Mouse (Mus musculus) left cerebral cortex, postnatal 14 days (tissue): Measurements from ENCODE around the gene Gm11273. TPM values are rescaled to one million over a fixed set of nuclear protein-coding genes. Genes with fewer than 3 reads are reported as not detected.

Experiments
- DNase-seq, 2 experiments: peaks; one replicate each; pipeline ENCODE4 v3.0.0; 2021 to 2022; ENCODE audit warnings: low spot score in 2 of 2, mixed read lengths in 1 of 2
- intact Hi-C: fragments of 180-260 bp; cut with DNase I; formaldehyde crosslinking; loops from one replicate; pipeline ENCODE4 v1.15.1; 2025
- total RNA-seq, 2 experiments: library from RNA; stranded (reverse); gene quantifications; 2 replicates each; pipeline ENCODE4 v1.2.3; 2021

Gm11273 gene
- total RNA-seq, 2 experiments from 2014 or later: 59.6 to 63.4 TPM

DNA sequence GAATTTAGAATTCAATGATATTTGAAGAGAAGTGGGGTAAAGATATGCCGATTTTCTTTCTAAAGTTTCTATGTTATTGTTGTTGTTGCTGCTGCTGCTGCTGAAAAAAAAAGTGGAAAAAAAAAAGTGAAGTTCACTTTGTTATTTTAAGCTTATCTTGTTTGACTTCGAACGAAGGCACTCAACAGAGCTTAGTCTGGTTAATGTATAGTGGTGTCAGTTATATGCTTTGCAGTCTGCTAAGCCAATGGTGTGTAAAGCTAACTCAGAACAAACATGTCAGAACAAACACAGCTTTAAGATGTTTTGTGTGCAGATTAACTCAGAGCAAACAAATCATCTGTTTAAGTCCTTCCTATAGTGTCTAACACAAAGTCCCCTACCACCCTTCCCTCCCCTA, 47.1 kb downstream of the Gm11273 start:
- intact Hi-C loops: loop anchor here (5.0 kb wide), 1 partner anchor 52 kb away; the partner anchor contains the start of gene Zkscan3
- DNase-seq: no peak

DNA sequence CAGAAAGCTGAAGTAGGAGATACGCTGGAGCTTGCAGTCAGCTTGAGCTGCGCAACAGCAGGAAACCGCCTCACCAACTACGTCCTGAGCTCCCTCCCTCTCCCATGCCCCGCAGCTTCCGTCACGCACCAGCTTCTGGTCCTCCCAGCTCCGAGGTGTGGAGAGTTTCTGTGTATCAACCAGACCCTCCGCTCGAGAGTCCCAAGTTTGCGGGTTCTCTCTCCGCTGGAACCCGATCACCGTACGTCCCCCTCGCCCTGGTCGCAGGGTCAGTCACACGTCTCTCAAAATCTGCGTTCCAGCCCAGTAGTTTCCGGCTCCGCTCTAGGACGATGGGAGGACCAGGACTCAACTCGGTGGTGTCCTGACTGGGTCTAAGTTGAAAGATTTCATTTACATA, 47.8 kb downstream of the Gm11273 start, which contains the start of gene Zscan26:
TSS of gene Zscan26 (minus strand) at position 282 of the 400 bp plus-strand sequence.
- DNase-seq: peak; percentile 77 to 83
- intact Hi-C loops: loop anchor here (2.0 to 5.0 kb wide), 2 partner anchors 25 to 51 kb away; partner anchors contain the start of genes Gm10065, Zkscan3 and Zkscan4

GRCm38 (mm10) chr13:21453042-21453441, 48.2 kb downstream of the Gm11273 start:
- intact Hi-C loops: loop anchor here (2.0 to 5.0 kb wide), 2 partner anchors 26 to 51 kb away; partner anchors contain the start of genes Gm10065, Zkscan3 and Zkscan4
- DNase-seq: no peak

Other genes starting within 250 kb of the Gm11273 start
- not detected for gene Gpx5, start 208.7 kb downstream of the Gm11273 start, total RNA-seq
- under 1 TPM in 1 of 2 experiments, not detected in 1; 0.30 TPM for gene Gpx6, start 189.3 kb downstream of the Gm11273 start, total RNA-seq
- not detected for gene Olfr1367, start 154.5 kb downstream of the Gm11273 start, total RNA-seq
- 1 to 10 TPM; 6.9 to 7.7 TPM for gene Zscan12, start 138.6 kb downstream of the Gm11273 start, total RNA-seq
- gene Zkscan3, start 98.7 kb downstream of the Gm11273 start, total RNA-seq: 10 to 100 TPM; 38.3 to 40.1 TPM
- gene Pgbd1, start 60.4 kb downstream of the Gm11273 start, total RNA-seq: 1 to 10 TPM; 1.3 to 1.8 TPM
- gene Zscan26, start 47.7 kb downstream of the Gm11273 start, total RNA-seq: 10 to 100 TPM; 33.9 to 39.7 TPM
- 1 to 10 TPM in 1 of 2 experiments, under 1 TPM in 1; 0.76 to 1.3 TPM for gene Nkapl, start 32.9 kb downstream of the Gm11273 start, total RNA-seq
- 1 to 10 TPM; 7.2 to 7.3 TPM for gene Zkscan4, start 22.5 kb downstream of the Gm11273 start, total RNA-seq
- gene Gm10065, start 22.0 kb downstream of the Gm11273 start, total RNA-seq: not detected
- 10 to 100 TPM; 18.1 to 19.7 TPM for gene AK157302, start 6.2 kb downstream of the Gm11273 start, total RNA-seq
- 10 to 100 TPM; 12.7 to 13.2 TPM for gene Zkscan8, start 29.7 kb upstream of the Gm11273 start, total RNA-seq
- not detected for gene Olfr1366, start 41.4 kb upstream of the Gm11273 start, total RNA-seq
- not detected for gene Olfr1535, start 58.5 kb upstream of the Gm11273 start, total RNA-seq
- gene Olfr1364, start 80.3 kb upstream of the Gm11273 start, total RNA-seq: not detected
- gene Olfr1362, start 112.6 kb upstream of the Gm11273 start, total RNA-seq: not detected
- gene Olfr11, start 141.1 kb upstream of the Gm11273 start, total RNA-seq: not detected
- not detected for gene Olfr1361, start 162.0 kb upstream of the Gm11273 start, total RNA-seq
- not detected for gene Olfr1360, start 176.0 kb upstream of the Gm11273 start, total RNA-seq
- gene Olfr1359, start 196.7 kb upstream of the Gm11273 start, total RNA-seq: not detected
- gene Hist1h2bl, start 214.7 kb upstream of the Gm11273 start, total RNA-seq: 10 to 100 TPM; 37.3 to 37.9 TPM
- gene Hist1h2ai, start 215.0 kb upstream of the Gm11273 start, total RNA-seq: 10 to 100 TPM; 17.2 to 25.6 TPM
- gene Hist1h3h, start 216.2 kb upstream of the Gm11273 start, total RNA-seq: 10 to 100 TPM; 46.6 to 56.8 TPM
- gene Hist1h2bm, start 220.6 kb upstream of the Gm11273 start, total RNA-seq: 1 to 10 TPM; 4.9 to 7.8 TPM
- 10 to 100 TPM; 15.4 to 16.2 TPM for gene Hist1h4j, start 233.6 kb upstream of the Gm11273 start, total RNA-seq
- 100 to 1,000 TPM; 311 to 320 TPM for gene Hist1h4k, start 249.1 kb upstream of the Gm11273 start, total RNA-seq